Mouse (Mus musculus) hindbrain, embryonic 10.5 days (tissue): ENCODE results near the gene Zfp868. TPM values are rescaled to one million over a fixed set of nuclear protein-coding genes. Genes with fewer than 3 reads are reported as not detected.

Experiments
- polyA plus RNA-seq: library from polyadenylated mRNA; unstranded; fragments of >200 nt; fragmentation: Nextera tagmentation; extraction: Ambion mirVana; gene quantifications from 2 replicates; pipeline ENCODE4 v1.2.1, GENCODE M21; 2016

Gene Zfp868
- polyA plus RNA-seq, 1 experiment from 2014 or later, result 34.3 TPM

Other genes with a start within 250 kb of the Zfp868 start
- gene Gm9495, start 172.0 kb downstream of the Zfp868 start, polyA plus RNA-seq, result not detected in 2 replicates
- not detected in 2 replicates for gene Gm7697, start 102.6 kb downstream of the Zfp868 start, polyA plus RNA-seq
- 2.3 and 2.8 TPM in 2 replicates for gene Zfp964, start 28.9 kb upstream of the Zfp868 start, polyA plus RNA-seq
- 28.0 and 34.2 TPM in 2 replicates for gene Zfp869, start 85.2 kb upstream of the Zfp868 start, polyA plus RNA-seq
- 6.2 and 6.3 TPM in 2 replicates for gene Zfp963, start 124.4 kb upstream of the Zfp868 start, polyA plus RNA-seq
- 0.58 and 1.1 TPM in 2 replicates for gene Gm20422, start 149.3 kb upstream of the Zfp868 start, polyA plus RNA-seq
- gene Atp13a1, start 165.6 kb upstream of the Zfp868 start, polyA plus RNA-seq, result 61.1 and 61.6 TPM in 2 replicates
- 31.5 and 33.1 TPM in 2 replicates for gene Zfp866, start 165.6 kb upstream of the Zfp868 start, polyA plus RNA-seq
- 10.4 and 16.5 TPM in 2 replicates for gene Gmip, start 183.1 kb upstream of the Zfp868 start, polyA plus RNA-seq
- 0.63 and 0.73 TPM in 2 replicates for gene Lpar2, start 196.9 kb upstream of the Zfp868 start, polyA plus RNA-seq
- 39.8 and 49.9 TPM in 2 replicates for gene Pbx4, start 206.9 kb upstream of the Zfp868 start, polyA plus RNA-seq